Mouse (Mus musculus): ENCODE results near the gene Invs. TPM values are rescaled to one million over a fixed set of nuclear protein-coding genes. Genes with fewer than 3 reads are reported as not detected.
A peak's percentile ranks its signal among the peaks of the same experiment; 100 is the strongest.

Gene Invs
- polyA plus RNA-seq, 1 experiment from 2014 or later: 11.8 TPM

GRCm38 (mm10) chr4:48472792-48473650, 193.5 kb downstream of the Invs start, which contains the start of gene Tex10:
Gene Tex10 (minus strand): TSS chr4:48473459.
- Histone ChIP-seq H3K27ac (peak within 1 kb of the TSS; percentile 89), H3K36me3 (peaks cover 8% of the 10 kb centered on the region), H3K4me1 (peaks cover 14% of the 10 kb centered on the region), H3K4me3 (replicated peaks) (peak within 1 kb of the TSS; percentile 95), H3K4me2 (peak within 1 kb of the TSS; percentile 59), H3K9ac (peak within 1 kb of the TSS; percentile 98), H3K27me3 (no peaks in the 10 kb centered on the region), H3K9me3 (replicated peaks) (no peaks in the 10 kb centered on the region)
- ATAC-seq (replicated peaks; ENCODE audit: low FRiP score): peak; percentile 97
- WGBS: under 1% methylated on average over 89 of the region's 89 CpGs

- H3K4me1 ChIP-seq: peaks cover 14% of the 10 kb centered on the region
- peak overlapping the region; percentile 89 for H3K27ac ChIP-seq
- H3K9me3 ChIP-seq (replicated peaks): no peaks in the 10 kb centered on the region
- H3K4me2 ChIP-seq: peak overlapping the region; percentile 59
- no peak; the same call in 1 of the 2 replicates for ATAC-seq (replicated peaks; ENCODE audit: low FRiP score)
- no peaks in the 10 kb centered on the region for H3K27me3 ChIP-seq
- WGBS: 74% methylated on average over 2 of the region's 2 CpGs
- peak overlapping the region; percentile 95 for H3K4me3 ChIP-seq (replicated peaks)
- H3K36me3 ChIP-seq: peaks cover 2% of the 10 kb centered on the region
- peak overlapping the region; percentile 98; the same call in 1 of the 2 replicates for H3K9ac ChIP-seq
Measured at GRCm38 (mm10) chr4:48473651-48474011, 194.1 kb downstream of the Invs start.

- Histone ChIP-seq H3K27ac (no peak overlapping the region), H3K36me3 (no peaks in the 10 kb centered on the region), H3K9me3 (replicated peaks) (no peaks in the 10 kb centered on the region), H3K4me2 (no peak overlapping the region), H3K4me3 (replicated peaks) (no peak overlapping the region), H3K4me1 (no peaks in the 10 kb centered on the region), H3K27me3 (no peaks in the 10 kb centered on the region), H3K9ac (no peak overlapping the region)
- no peak for ATAC-seq (replicated peaks; ENCODE audit: low FRiP score)
- WGBS: 18% methylated on average over 2 of the region's 2 CpGs
Measured at GRCm38 (mm10) chr4:48481287-48481686, 201.7 kb downstream of the Invs start.

Other genes with a start within 250 kb of the Invs start
- 0.12 and 0.13 TPM in 2 replicates for gene Nr4a3, start 234.6 kb upstream of the Invs start, polyA plus RNA-seq (2015; fragmentation: Nextera tagmentation; extraction: Ambion mirVana)
- 23.6 and 23.8 TPM in 2 replicates for gene Stx17, start 154.8 kb upstream of the Invs start, polyA plus RNA-seq (2015; fragmentation: Nextera tagmentation; extraction: Ambion mirVana)
- 93.1 and 101 TPM in 2 replicates for gene Erp44, start 202 bp upstream of the Invs start, polyA plus RNA-seq (2015; fragmentation: Nextera tagmentation; extraction: Ambion mirVana)
- 56.9 and 57.1 TPM in 2 replicates for gene Tex10, start 193.7 kb downstream of the Invs start, polyA plus RNA-seq (2015; fragmentation: Nextera tagmentation; extraction: Ambion mirVana)